Mouse (Mus musculus): ENCODE measurements around the gene Sdad1. TPM values are rescaled to one million over a fixed set of nuclear protein-coding genes. Genes with fewer than 3 reads are reported as not detected.

Gene Sdad1
- total RNA-seq, 4 experiments from 2014 or later = 15.4 to 21.1 (median 18.4) TPM

DNA sequence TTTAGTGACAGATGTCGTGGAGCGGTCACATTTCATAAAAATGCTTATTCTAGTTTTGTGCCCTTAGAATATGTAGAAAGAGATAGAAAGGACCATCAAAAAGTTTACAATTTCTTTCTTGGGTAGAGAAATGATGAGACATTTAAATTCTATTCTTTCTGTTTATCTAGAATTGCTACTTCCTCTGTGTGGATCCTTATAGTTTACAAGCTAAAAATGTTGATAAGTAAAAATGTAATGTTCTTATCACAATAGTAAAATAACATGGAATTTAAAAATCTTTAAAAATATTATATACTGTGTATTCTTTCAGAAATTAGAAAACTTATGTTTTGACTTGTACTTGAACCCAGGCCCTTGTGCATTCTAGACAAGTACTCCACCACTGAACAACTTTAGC lies 65.4 kb downstream of the Sdad1 start:
- DNase-seq (ENCODE audit: low spot score in 2 of 2) = no peak

DNA sequence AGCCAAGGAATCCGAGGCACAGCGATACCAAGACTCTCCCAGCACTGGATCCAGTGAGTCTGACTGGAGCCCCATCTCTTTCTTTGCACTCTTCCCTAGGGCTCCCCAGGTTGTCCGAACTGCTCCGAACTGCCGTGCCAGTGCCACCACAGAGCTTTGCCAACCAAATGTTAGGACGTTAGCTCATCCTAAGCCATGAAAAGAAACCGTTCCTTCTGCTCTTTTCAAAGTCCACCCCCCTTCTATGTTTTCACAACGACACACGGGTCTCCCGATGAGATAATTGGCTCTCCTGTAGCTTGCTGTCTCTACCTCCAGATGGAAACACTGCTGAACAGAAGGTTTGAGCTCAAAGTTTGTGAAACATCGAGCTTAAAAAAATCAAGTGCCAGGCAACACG lies 69.5 kb downstream of the Sdad1 start:
- DNase-seq (ENCODE audit: low spot score in 2 of 2) = no peak

- peak; percentile 22 to 24 for DNase-seq (ENCODE audit: low spot score in 2 of 2)
Observed at GRCm38 (mm10) chr5:92239333-92240232, 70.7 kb downstream of the Sdad1 start.

DNA sequence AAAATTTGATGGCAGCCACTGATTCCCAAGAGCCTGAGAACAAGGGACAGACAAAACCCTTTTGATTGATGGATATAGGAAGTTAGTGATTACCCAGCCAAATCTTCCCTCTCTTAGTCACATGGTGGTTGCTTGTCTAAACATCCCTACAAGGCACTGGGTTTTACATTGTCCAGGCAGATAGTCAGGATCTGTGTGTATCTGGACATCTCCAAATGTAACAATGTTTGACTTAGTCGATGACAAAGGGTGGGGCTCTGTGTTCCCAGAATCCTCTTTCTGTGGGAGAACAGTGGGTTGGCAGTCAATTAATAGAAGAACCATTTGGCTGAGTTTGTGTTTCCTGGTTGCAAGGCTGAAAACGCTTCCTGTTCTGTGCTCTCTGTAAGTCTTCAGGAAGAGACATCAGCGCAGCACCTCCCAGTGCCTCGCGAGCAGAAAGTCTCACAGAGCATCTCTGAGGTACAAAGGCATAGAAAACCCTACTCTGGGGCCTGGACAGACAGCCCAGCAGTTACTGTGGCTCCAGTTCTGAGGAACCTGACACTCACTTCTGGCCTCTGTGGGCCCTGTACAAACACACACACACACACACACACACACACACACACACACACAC lies 75.2 kb downstream of the Sdad1 start:
- DNase-seq (ENCODE audit: low spot score in 2 of 2) = no peak

Other genes starting within 250 kb of the Sdad1 start
- 10 to 100 TPM; 53.3 to 63.2 (median 60.7) TPM for gene G3bp2, start 226.8 kb downstream of the Sdad1 start, total RNA-seq (2022)
- 10 to 100 TPM; 68.9 to 76.0 (median 74.1) TPM for gene Uso1, start 172.5 kb downstream of the Sdad1 start, total RNA-seq (2022)
- not detected for gene U90926, start 95.1 kb downstream of the Sdad1 start, total RNA-seq (2022)
- gene Ppef2, start 54.2 kb downstream of the Sdad1 start, total RNA-seq (2022) = under 1 TPM in 1 of 4 experiments, not detected in 3; 0.19 TPM
- gene Naaa, start 32.3 kb downstream of the Sdad1 start, total RNA-seq (2022) = 1 to 10 TPM; 4.7 to 6.2 (median 5.6) TPM
- gene Cxcl9, start 17.6 kb upstream of the Sdad1 start, total RNA-seq (2022) = under 1 TPM in 2 of 4 experiments, not detected in 2; 0.15 to 0.47 TPM
- 100 to 1,000 TPM; 404 to 480 (median 430) TPM for gene Art3, start 21.3 kb upstream of the Sdad1 start, total RNA-seq (2022)
- under 1 TPM in 1 of 4 experiments, not detected in 3; 0.46 TPM for gene Cxcl10, start 38.4 kb upstream of the Sdad1 start, total RNA-seq (2022)
- gene Nup54, start 124.7 kb upstream of the Sdad1 start, total RNA-seq (2022) = 10 to 100 TPM in 3 of 4 experiments, 1 to 10 TPM in 1; 9.5 to 13.5 (median 10.8) TPM
- 10 to 100 TPM; 72.4 to 89.7 (median 80.3) TPM for gene Scarb2, start 196.4 kb upstream of the Sdad1 start, total RNA-seq (2022)
- gene Fam47e, start 244.6 kb upstream of the Sdad1 start, total RNA-seq (2022) = not detected